Mouse (Mus musculus) megakaryocyte, embryonic 14.5 days (primary cell): Measurements from ENCODE around the gene Fam169a.

Experiments
- FLI1 ChIP-seq: IDR thresholded peaks from 2 replicates; pipeline ENCODE4 v1.6.1; 2012; ENCODE audit warnings: low read length, inconsistent platforms, mixed read lengths
- GATA1 ChIP-seq: IDR thresholded peaks from 3 replicates; pipeline ENCODE4 v1.6.1; 2012; ENCODE audit warnings: mixed read lengths, low read length, inconsistent platforms, borderline replicate concordance

GRCm38 (mm10) chr13:97095726-97096125 lies 28.6 kb downstream of the Fam169a start:
- TF ChIP-seq GATA1 (no peak), FLI1 (no peak)
